Mouse (Mus musculus) retina, postnatal 7 days (tissue): ENCODE results near the gene Rab40c.

Source experiments
- DNase-seq: peaks from one replicate; pipeline ENCODE4 v3.0.0-alpha.2; 2012; ENCODE audit warnings: low read depth, low spot score

Rab40c gene

GRCm38 (mm10) chr17:25946349-25946748 lies 26.8 kb upstream of the Rab40c start:
- DNase-seq: no peak

DNA sequence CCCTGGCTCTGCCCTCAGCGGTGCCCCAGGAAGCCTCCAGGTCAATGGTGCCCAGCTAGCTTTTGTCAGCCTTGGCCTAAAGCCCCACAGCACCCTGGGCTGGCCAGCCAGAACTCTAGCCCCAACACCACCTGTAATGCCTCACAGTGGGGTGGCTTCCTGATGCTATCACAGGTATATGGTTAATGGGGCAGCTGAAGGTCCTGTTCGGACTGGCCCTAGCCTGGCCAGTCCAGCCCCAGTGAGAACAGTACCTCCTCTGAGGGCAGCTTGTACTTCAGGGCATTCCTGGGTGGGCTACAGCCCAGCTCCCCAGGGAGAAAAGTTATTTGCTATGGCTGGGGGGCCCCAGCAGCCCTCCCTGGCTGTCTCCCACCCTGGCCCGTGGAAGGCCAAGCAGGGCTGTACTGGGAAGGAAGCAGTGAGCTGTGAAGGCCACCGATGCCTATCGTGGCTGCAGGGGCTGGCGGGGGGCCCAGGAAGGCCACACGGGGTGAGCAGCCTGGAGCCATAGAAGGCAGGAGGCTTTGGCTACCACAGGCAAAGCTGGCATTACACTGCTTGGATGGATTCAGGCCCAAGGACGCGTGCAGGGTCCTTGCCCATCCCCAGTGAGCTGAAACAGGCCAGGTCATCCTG lies 26.1 kb upstream of the Rab40c start:
- DNase-seq: no peak

DNA sequence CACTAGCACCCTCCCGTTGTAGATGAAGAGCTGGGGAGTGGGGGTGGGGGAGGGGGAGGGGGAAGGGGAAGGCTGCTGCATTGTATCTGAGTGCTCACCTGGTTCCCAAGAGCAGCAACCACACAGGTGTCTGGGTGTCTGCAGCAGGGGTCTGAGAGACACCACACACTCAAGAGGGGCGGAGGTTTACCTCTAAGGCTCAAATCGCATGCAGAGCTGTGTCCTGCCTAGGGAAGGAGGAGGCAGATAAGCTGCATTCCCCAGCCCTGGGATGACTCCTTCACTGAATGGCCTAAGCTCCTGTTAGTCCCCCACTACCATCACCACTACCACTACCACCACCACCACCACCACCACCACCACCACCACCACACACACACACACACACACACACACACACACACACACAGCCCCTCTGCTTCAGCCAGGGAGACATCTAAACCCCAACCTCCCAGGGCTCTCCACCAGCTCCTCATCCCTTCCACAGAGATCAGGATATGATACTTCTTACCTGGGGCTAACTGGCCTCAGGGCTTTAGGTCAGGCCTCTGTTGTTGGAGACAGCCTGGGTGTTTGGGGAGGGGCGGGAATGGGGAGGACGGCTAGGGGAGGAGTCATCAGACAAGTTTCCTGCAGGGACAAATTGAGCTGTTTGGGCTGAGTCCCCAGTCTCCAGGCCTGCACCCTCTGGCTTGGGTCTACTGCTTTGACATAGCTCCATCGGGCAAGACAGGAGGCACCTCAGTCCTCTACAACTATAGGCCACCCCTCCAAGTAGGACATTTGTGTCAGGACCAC lies 25.0 kb upstream of the Rab40c start, which contains the start of the genes Pigq and Nhlrc4:
TSS of gene Pigq (minus strand) at position 571 of the 798 bp plus-strand sequence.
TSS of gene Nhlrc4 (minus strand) at position 596 of the 798 bp plus-strand sequence.
- DNase-seq: no peak

GRCm38 (mm10) chr17:25943769-25944168 lies 24.2 kb upstream of the Rab40c start:
- DNase-seq: no peak

GRCm38 (mm10) chr17:25943221-25943620 lies 23.7 kb upstream of the Rab40c start:
- no peak for DNase-seq

GRCm38 (mm10) chr17:25942597-25943151 lies 23.1 kb upstream of the Rab40c start:
- no peak for DNase-seq

- peak; percentile 55 for DNase-seq
Observed at GRCm38 (mm10) chr17:25941511-25942241, 22.1 kb upstream of the Rab40c start.

DNA sequence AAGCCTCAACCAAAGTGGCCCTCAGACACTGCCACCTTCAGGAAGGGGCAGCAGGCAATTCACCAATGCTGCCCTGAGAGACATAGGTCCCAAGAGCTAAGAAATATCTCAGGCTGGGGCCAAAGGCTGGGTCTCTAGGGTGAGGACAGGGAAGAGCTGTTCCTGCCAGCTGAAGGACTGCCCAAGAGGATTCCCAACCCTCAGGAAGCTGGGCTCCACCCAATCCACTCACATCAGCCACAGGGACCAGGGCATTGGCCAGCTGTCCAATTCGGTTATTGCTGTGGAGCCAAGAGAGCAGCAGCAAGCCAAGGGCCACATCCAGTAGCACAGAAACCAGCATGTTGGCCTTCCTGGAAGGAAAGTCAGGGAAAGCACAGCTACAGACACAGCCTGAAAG lies 15.0 kb upstream of the Rab40c start:
- no peak for DNase-seq

GRCm38 (mm10) chr17:25925348-25925747 lies 5.8 kb upstream of the Rab40c start:
- no peak for DNase-seq

DNA sequence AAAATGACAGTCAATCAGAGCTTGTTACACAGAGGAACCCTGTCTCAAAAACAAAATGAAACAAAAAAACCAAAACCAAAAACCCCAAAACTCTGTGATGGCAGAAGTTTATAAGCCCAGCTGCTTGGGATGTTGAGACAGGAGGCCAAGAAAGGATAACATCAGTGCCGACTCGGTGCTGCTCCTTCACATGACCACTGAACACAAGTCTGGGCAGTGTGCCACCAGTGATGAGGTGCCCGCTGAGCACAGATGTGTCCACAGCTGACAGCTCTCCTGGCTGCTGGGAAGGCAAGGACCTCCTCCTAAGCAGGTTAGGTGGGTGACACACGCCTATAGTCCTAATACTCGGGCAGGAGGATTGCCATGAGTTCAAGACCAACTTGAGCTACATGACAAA lies 2.6 kb upstream of the Rab40c start:
- DNase-seq: no peak

- DNase-seq: peak; percentile 99
Observed at GRCm38 (mm10) chr17:25919786-25920642, 487 bp upstream of the Rab40c start.

GRCm38 (mm10) chr17:25918037-25918750 lies 1.3 kb downstream of the Rab40c start:
- no peak for DNase-seq

DNA sequence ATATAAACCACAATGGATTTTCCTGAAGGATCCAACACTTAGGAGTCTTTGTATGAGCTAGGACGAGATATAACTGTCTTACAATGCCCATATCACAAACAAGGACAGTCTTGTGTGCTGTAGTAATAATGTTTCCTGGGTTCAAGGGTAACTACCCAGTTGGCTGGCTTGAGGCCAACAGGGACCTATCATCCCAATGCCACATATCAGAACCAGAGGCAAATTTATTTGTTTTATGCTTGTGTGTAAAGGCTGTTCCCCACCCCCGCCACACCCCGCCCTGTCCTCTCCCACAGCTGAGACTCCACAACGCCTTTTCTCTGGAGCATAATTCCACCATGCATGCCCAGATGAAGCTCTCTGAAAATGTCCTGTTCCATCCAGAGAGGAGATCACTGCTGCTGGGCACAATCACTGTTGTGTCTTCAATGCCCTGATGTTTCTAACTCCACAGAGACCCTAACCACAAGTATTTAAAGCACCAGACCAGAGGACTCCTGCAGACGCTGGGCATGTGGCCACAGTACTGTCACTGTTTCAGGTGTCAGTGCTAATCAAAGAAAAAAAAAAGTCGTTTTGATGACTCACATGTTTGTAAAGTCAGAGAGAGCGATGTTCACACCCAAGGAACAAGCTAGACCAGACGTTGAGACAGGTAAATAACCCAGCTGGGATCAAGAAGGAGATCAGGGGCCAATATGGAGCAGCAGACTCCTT lies 2.4 kb downstream of the Rab40c start:
- DNase-seq: no peak

GRCm38 (mm10) chr17:25914295-25914694 lies 5.2 kb downstream of the Rab40c start:
- no peak for DNase-seq

DNA sequence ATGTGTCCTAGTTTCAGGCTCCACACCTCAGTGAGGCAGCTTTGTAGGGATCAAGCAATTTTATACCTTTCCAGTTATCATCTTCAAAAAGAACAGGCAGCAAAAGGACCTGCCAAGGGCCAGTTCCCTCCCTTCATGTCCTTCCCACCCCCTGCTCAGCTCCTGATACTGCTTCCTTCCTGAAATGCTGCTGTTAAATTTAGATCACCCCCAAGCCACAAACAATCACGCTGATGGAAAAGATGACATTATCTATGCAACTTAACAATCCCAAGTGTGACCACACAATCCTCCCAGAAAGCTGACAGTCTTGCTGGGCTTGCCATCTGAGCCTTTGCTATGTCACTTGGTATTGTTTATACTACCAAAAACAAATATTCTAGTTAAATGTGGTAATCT lies 5.7 kb downstream of the Rab40c start:
- DNase-seq: no peak

DNA sequence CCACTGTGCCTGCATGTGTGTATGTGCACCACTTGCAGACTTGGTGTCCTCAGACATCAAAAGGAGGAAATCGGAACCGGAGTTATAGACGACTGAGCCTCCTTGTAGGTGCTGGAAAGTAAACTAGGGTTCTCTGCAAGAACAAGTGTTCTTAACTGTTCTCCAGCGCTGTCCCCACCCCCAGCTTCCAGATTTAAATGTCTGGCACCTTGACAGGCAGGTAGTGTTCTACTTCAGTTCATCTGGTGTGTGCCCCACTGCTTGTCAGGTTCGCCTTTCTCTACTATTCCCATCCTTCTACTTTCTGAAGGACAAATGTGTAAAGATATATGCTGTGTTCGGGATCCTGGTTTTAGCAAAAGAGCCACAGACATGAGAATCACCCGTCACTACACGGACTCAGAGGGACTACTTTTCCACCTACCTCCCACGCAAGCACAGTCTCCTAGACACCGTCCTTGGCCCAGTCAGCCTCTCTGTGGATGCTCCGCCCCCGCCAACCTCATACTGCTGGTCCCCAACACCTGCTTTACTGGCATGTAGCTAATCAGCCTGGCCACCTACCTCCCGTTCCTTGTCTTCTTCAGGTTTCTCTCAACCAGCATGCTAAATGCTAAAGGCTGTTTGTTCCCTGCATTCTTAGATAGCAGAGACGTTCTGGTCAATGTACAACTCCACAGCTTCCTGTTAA lies 6.2 kb downstream of the Rab40c start:
- DNase-seq: no peak

GRCm38 (mm10) chr17:25911816-25912215 lies 7.7 kb downstream of the Rab40c start:
- no peak for DNase-seq

DNA sequence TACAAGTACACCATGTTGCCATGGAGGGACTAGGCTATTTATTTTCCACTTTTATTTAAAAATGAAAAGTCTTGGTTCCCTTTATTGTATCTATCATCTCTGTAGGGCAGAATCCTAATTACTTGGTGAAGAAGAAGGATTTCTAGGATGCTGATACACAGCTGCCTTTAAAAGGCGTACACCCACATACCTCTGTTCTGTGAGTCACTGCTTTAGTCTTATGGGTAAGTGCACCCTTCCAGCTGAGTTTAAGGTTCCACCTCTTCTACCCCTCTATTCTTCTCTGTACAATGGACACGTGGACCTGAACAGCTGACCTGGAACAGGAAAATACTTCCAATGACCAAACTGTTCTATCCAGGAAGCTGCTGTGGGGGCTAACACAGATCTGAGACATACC lies 11.9 kb downstream of the Rab40c start:
- DNase-seq: no peak

- DNase-seq: no peak
Observed at GRCm38 (mm10) chr17:25903061-25903460, 16.5 kb downstream of the Rab40c start.
